Mouse (Mus musculus) embryonic facial prominence, embryonic 14.5 days (tissue): Measurements from ENCODE around the gene Acot7. TPM values are rescaled to one million over a fixed set of nuclear protein-coding genes. Genes with fewer than 3 reads are reported as not detected.

Experiments
- ATAC-seq: fragments of 200-750 bp; cut with Nextera tagmentation; 2 replicates; pipeline ENCODE4 v1.8.0; 2017; ENCODE audit warnings: low read depth, moderate number of reproducible peaks, moderate TSS enrichment
- DNase-seq: peaks from one replicate; pipeline ENCODE4 v3.0.0-alpha.2; 2015; ENCODE audit warnings: low spot score
- H3K27ac ChIP-seq: fragments of 300-500 bp; sonication (generic); replicated peaks from 2 replicates; pipeline ENCODE4 v1.5.1; 2014; ENCODE audit warnings: low read depth, mild to moderate bottlenecking, low read length, moderate library complexity
- H3K27me3 ChIP-seq: fragments of 300-500 bp; sonication (generic); replicated peaks from 2 replicates; pipeline ENCODE4 v1.6.1; 2014; ENCODE audit warnings: low read length; ENCODE audit not compliant: control insufficient read depth, insufficient read depth
- H3K36me3 ChIP-seq: fragments of 300-500 bp; sonication (generic); 2 replicates; pipeline ENCODE4 v1.6.1; 2014; ENCODE audit warnings: low read length, mixed read lengths; ENCODE audit not compliant: control insufficient read depth, insufficient read depth
- H3K4me1 ChIP-seq: fragments of 300-500 bp; sonication (generic); 2 replicates; pipeline ENCODE4 v1.6.1; 2014; ENCODE audit warnings: antibody characterized with exemption, low read length; ENCODE audit not compliant: control insufficient read depth, insufficient read depth
- H3K4me2 ChIP-seq: fragments of 300-500 bp; sonication (generic); 2 replicates; pipeline ENCODE4 v1.6.1; 2014; ENCODE audit warnings: low read depth, mild to moderate bottlenecking, low read length, moderate library complexity, mixed read lengths
- H3K4me3 ChIP-seq: fragments of 300-500 bp; sonication (generic); 2 replicates; pipeline ENCODE4 v1.5.1; 2014; ENCODE audit warnings: low read depth, mild to moderate bottlenecking, low read length
- H3K9ac ChIP-seq: fragments of 300-500 bp; sonication (generic); 2 replicates; pipeline ENCODE4 v1.6.1; 2014; ENCODE audit warnings: low read depth, mild to moderate bottlenecking, low read length, moderate library complexity, mixed read lengths
- H3K9me3 ChIP-seq: fragments of 300-500 bp; sonication (generic); 2 replicates; pipeline ENCODE4 v1.6.1; 2016; ENCODE audit warnings: low read length; ENCODE audit not compliant: control insufficient read depth
- WGBS: fragments of 180-500 bp; shearing (Covaris S2); extraction: QIAGEN DNeasy Blood & Tissue Kit; methylation state at CpG from one replicate; pipeline ENCODE4 v1.1.7; 2014; 5-methylcytosine and 5-hydroxymethylcytosine counted together
- polyA plus RNA-seq: library from polyadenylated mRNA; unstranded; fragments of >200 nt; fragmentation: Nextera tagmentation; extraction: Ambion mirVana; gene quantifications from 2 replicates; pipeline ENCODE4 v1.2.1, GENCODE M21; 2014

The Acot7 gene
- polyA plus RNA-seq, 1 experiment from 2014 or later = 71.8 TPM

DNA sequence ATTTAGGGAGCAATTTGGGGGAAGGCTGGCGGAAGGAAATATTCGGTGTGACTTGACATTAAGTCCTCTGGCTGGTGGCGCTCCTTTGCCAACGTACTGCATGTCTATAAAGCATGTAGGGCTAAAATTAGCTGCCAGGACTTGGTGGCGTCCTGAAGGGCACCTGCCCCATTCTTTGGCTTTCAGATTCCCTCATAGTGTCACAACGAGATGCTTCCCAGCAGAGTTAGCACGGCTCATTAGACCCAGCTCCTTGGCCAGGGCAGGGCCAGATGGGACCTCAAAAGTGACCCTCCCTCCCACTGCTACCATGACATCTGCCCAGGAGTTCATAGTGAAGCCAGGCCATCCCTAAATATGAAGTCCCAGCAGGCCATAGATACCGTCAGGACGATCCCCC is 92.7 kb downstream of the Acot7 start:
- DNase-seq (no peak), ATAC-seq (no peak)
- 77% methylated on average over 9 of the region's 9 CpGs for WGBS
- H3K36me3 ChIP-seq = no peaks in the 10 kb centered on the region
- no peak overlapping the region for H3K9ac ChIP-seq
- H3K27me3 ChIP-seq = peaks cover under 1% of the 10 kb centered on the region; the same call in 1 of the 2 replicates
- H3K27ac ChIP-seq = no peak overlapping the region
- no peak overlapping the region for H3K4me3 ChIP-seq
- H3K4me1 ChIP-seq = peaks cover 24% of the 10 kb centered on the region
- no peaks in the 10 kb centered on the region for H3K9me3 ChIP-seq
- no peak overlapping the region for H3K4me2 ChIP-seq

DNA sequence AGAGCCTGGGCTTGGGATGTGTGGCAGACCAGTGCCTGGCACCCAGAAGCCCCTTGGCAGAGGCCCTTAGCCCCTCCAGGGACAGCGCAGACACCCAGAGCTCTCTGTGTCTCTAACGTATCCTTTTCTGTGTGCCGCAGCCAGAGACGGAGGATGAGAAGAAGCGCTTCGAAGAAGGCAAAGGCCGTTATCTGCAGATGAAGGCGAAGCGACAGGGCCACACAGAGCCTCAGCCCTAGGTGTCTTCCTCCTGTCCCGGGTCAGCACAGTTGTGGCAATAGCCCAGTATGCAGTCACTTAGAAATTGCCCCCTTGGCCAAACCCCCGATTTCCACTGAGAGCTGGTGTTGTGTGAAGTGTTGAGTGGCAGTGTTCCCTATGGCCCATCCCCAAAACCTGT is 93.4 kb downstream of the Acot7 start:
- DNase-seq (no peak), ATAC-seq (no peak)
- no peaks in the 10 kb centered on the region for H3K36me3 ChIP-seq
- peaks cover 24% of the 10 kb centered on the region for H3K4me1 ChIP-seq
- H3K27ac ChIP-seq = peak overlapping the region; percentile 87
- peaks cover 8% of the 10 kb centered on the region; the same call in 1 of the 2 replicates for H3K27me3 ChIP-seq
- no peak overlapping the region for H3K4me3 ChIP-seq
- no peaks in the 10 kb centered on the region for H3K9me3 ChIP-seq
- 83% methylated on average over 11 of the region's 11 CpGs for WGBS
- H3K4me2 ChIP-seq = no peak overlapping the region
- H3K9ac ChIP-seq = no peak overlapping the region

DNA sequence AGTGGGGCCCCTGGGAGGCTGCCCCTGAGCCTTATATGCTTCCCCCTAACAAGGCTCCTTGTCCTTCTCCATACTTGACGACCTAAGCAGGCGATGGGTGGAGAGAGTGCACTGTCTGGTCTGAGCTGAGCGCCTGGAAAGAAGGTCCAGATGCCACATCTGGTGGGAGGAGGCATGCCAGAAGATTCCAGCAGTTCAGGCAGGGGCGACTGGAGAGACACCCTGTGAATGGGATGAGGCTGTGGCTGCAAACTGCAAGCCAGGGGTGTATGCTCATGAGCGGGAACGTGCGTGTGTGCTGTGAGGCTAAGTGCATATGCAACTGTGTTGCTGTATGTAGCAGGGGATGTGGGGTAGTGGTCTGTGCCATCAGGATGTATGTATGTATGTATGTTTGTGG is 94.1 kb downstream of the Acot7 start:
- no peaks in the 10 kb centered on the region for H3K9me3 ChIP-seq
- ATAC-seq (no peak), DNase-seq (peak; percentile 63)
- no peaks in the 10 kb centered on the region for H3K36me3 ChIP-seq
- H3K27me3 ChIP-seq = peaks cover 8% of the 10 kb centered on the region; the same call in 1 of the 2 replicates
- no peak overlapping the region for H3K9ac ChIP-seq
- H3K4me1 ChIP-seq = peaks cover 24% of the 10 kb centered on the region
- no peak overlapping the region for H3K4me3 ChIP-seq
- H3K4me2 ChIP-seq = peak overlapping the region; percentile 11; the same call in 1 of the 2 replicates
- H3K27ac ChIP-seq = peak overlapping the region; percentile 87
- 39% methylated on average over 7 of the region's 7 CpGs for WGBS

DNA sequence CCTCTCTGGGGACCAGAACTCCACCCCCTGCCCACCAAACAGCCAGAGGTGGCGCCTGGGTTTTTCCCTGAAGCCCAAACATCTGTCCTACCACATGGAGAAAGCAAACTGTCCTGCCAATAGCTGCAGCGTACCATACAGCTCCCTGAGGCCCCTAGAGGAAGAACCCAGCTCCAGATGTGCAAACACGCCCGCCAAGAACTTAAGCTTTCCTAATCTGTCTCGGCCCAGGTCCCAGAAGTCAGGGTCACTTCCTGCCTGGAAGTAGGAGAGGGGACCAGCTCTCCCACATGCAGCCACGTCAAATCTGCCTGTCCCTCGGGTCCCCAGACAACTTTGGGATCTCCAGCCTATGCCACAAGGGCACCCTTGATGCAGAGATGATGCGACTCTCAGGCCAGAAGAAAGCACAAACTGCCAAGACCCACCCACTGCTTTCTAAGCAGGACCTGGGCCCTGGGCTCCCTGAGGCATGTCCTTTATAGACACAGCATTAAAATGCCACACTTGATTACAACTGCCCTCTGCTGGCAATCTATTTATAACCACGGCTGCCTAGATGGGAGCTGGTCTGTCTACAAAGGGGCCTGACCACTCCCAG is 94.6 kb downstream of the Acot7 start:
- no peak overlapping the region for H3K9ac ChIP-seq
- ATAC-seq = peak; percentile 48
- H3K27me3 ChIP-seq = peaks cover 8% of the 10 kb centered on the region; the same call in 1 of the 2 replicates
- H3K27ac ChIP-seq = peak overlapping the region; percentile 87
- 9% methylated on average over 6 of the region's 9 CpGs for WGBS
- peak overlapping the region; percentile 11; the same call in 1 of the 2 replicates for H3K4me2 ChIP-seq
- H3K4me1 ChIP-seq = peaks cover 24% of the 10 kb centered on the region
- no peak overlapping the region for H3K4me3 ChIP-seq
- no peaks in the 10 kb centered on the region for H3K36me3 ChIP-seq
- no peaks in the 10 kb centered on the region for H3K9me3 ChIP-seq
- DNase-seq = peak; percentile 91

DNA sequence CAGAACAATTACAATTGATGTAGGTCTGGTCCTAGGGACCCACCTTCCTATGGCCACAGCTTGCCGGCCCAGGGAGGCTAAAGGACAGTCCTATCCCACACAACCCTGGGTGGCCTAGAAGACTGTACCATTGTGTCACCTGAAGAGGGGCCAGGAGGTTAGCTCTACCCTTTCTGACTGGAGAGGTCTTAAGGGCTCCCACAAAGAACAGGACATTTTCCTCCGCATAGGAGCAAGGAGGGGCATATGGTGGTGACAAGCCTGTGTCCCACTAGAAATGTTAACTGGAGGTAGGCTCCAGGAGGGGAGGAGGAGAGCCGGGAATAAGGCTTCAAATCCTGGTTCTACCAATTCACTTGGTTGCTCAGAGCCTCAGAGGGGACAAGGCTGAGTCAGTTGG is 95.3 kb downstream of the Acot7 start:
- no peaks in the 10 kb centered on the region for H3K36me3 ChIP-seq
- H3K4me3 ChIP-seq = peak overlapping the region; percentile 71; the same call in 1 of the 2 replicates
- peaks cover 24% of the 10 kb centered on the region for H3K4me1 ChIP-seq
- DNase-seq = no peak
- no peaks in the 10 kb centered on the region for H3K9me3 ChIP-seq
- peaks cover 8% of the 10 kb centered on the region; the same call in 1 of the 2 replicates for H3K27me3 ChIP-seq
- no peak overlapping the region for H3K9ac ChIP-seq
- no peak for ATAC-seq
- peak overlapping the region; percentile 89 for H3K4me2 ChIP-seq
- 33% methylated on average over 3 of the region's 3 CpGs for WGBS
- H3K27ac ChIP-seq = peak overlapping the region; percentile 87

DNA sequence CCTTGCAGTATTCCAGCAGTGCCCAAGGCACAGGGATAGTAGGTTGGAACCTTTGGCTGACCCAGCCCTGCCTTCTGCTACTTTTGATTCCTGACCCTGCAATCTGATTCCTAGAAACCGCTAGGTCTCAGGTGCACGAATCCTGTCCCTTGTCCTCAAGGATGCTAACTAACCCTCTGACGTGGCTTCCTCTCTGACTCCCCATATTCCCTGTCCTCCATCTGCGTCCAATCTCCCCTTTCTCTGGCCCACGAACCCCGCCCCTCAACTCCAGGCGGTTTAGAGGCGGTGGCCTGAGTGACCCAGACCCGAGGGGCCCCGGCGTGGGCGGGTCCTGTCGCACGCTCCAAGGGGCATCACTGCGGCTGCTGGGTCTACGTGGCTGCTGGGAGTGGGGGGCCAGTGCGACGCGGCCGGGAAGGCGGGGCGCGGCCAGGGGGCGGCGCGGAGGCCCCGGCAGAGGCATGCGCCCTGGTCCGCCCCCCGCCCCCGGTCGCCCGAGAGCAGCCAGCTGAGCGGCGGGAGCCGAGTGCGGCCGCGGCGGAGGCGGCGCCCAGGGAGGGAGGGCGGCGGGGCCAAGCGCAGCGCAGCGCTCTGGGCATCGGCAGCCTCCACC is 95.8 kb downstream of the Acot7 start, which contains the start of gene Gpr153:
Gene Gpr153 (plus strand): TSS at position 612 of the 616 bp plus-strand sequence.
- Histone ChIP-seq H3K4me3 (peak within 1 kb of the TSS; percentile 71), H3K9me3 (no peaks in the 10 kb centered on the region), H3K36me3 (no peaks in the 10 kb centered on the region), H3K27me3 (peaks cover 8% of the 10 kb centered on the region; the same call in 1 of the 2 replicates), H3K4me1 (peaks cover 24% of the 10 kb centered on the region), H3K4me2 (peak within 1 kb of the TSS; percentile 89), H3K9ac (peak within 1 kb of the TSS; percentile 88), H3K27ac (peak within 1 kb of the TSS; percentile 87)
- DNase-seq (peak; percentile 81), ATAC-seq (peak; percentile 76)
- 4% methylated on average over 16 of the region's 48 CpGs for WGBS

DNA sequence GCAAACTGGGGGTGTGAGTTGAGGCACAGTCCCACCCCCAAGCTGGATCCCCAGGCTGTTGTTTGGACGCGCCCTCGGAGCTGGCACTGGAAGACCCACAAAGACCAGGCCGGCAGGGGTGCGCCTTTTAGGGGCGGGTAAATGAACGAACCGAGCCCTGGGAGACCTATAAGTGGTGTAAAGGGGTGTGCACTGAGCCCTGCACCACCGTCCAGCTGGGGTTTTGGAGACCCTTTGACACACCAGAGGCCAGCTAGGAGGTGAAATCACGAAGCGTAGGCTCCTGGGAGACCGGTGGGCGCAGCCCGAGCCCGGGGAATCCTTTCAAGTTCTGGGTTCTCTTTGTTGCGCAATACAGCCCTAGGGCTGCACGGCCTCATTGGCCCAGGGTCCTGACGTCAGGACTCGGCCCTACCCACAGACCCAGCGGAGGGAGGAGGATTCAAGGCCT is 96.8 kb downstream of the Acot7 start:
- Histone ChIP-seq H3K27me3 (peaks cover 8% of the 10 kb centered on the region; the same call in 1 of the 2 replicates), H3K27ac (peak overlapping the region; percentile 87), H3K4me3 (peak overlapping the region; percentile 71), H3K4me1 (peaks cover 24% of the 10 kb centered on the region), H3K9ac (peak overlapping the region; percentile 88), H3K9me3 (no peaks in the 10 kb centered on the region), H3K4me2 (peak overlapping the region; percentile 89), H3K36me3 (0 out of 2 replicates have a peak, but pooled peaks cover 6% of the 10 kb centered on the region)
- DNase-seq = peak; percentile 78
- WGBS = 2% methylated on average over 17 of the region's 20 CpGs
- ATAC-seq = peak; percentile 28

DNA sequence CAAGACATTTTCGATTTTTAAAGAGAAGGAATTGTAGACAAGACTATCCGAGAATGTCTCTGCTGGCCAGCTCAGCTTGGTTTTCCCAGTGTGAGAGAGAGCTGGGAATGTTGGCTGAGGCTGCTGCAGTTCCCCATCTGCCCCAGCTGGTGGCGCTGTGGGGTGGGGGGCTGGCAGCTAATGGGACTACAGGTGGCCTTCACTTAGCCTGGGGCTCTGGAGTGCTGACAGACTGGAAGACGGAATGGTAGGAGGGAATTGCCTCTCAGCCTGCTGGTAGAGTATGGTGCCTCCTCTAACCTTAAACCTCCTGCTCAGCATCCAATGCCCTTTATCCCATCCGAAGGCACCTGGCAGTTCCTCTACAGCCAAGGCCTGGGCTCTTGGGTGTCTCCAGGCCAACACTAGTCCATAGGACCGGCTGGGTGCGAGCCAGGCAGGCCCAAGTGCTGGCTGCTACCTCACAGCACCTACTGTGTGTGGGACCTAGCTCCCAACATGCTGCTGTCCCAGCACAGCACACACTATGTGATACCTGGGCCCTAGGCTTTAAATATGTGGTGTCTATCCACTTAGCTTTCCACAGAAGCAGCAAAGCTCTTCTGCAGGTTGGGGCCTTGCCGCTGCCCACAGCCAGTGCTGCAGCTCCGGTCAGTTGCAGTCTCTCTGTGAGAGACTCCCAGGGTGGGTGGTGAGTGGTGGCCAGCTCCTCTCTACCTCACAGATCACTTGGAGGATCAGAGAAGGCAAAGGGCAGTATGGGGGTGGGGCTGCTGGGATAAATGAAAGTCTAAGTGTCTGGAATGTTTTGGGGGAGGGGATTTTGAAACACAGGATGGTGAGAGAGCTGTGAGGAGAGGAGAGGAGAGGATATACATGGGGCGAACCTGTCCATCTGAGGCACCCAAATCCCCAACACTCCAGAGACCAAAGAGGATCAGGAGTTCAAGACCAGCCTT is 98.7 kb downstream of the Acot7 start:
- H3K27ac ChIP-seq = no peak overlapping the region
- DNase-seq (no peak), ATAC-seq (no peak)
- H3K9me3 ChIP-seq = no peaks in the 10 kb centered on the region
- no peak overlapping the region for H3K4me3 ChIP-seq
- no peak overlapping the region for H3K4me2 ChIP-seq
- peaks cover 22% of the 10 kb centered on the region for H3K4me1 ChIP-seq
- peaks cover 24% of the 10 kb centered on the region; the same call in 1 of the 2 replicates for H3K36me3 ChIP-seq
- peaks cover 23% of the 10 kb centered on the region for H3K27me3 ChIP-seq
- H3K9ac ChIP-seq = no peak overlapping the region
- 52% methylated on average over 10 of the region's 10 CpGs for WGBS
